Mouse (Mus musculus) myocyte (in vitro differentiated cells): Measurements from ENCODE around the gene Rtn2.

Source experiments
- TCF12 ChIP-seq: IDR thresholded peaks from one replicate; pipeline ENCODE4 v1.6.1; 2011; ENCODE audit warnings: mild to moderate bottlenecking, control low read depth; ENCODE audit not compliant: poor library complexity, insufficient read depth, severe bottlenecking
- USF1 ChIP-seq: IDR thresholded peaks from one replicate; pipeline ENCODE4 v1.6.1; 2011; ENCODE audit warnings: low read depth, mild to moderate bottlenecking, control low read depth, moderate library complexity

DNA sequence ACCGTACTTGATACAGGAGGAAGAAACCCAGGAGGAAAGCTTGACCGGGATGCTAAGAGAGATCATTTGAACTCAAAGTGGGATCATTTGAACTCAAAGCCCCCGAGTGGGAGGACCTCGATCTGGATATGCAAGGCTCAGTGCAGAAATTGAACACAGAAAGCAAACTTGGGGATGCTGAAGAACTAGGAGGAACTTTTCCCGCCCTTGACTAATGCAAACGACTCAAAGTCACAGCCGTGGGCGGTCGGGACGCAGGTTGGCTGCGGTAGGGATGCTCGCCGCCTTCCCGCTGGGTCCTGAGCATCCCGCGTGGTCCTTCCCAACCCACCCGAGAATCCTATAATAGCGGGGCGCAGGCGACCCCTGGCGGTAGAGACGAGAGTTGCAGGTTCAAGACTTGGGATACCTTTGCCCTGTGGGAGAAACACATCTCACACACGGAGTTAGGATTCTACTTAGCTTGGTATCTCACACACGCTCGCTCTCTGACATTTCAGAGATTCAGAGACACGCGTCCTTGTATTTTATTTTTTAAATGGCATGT is 60.1 kb downstream of the Rtn2 start:
- TF ChIP-seq TCF12, result no peak
- no peak for TF ChIP-seq USF1
